Mouse (Mus musculus) stomach, postnatal 0 days (tissue): ENCODE measurements around the gene Ngly1.

ENCODE experiments used
- CTCF ChIP-seq: IDR thresholded peaks from 2 replicates; pipeline ENCODE4 v1.5.1; 2016; ENCODE audit warnings: antibody characterized with exemption, low read depth, mild to moderate bottlenecking, moderate library complexity
- EP300 ChIP-seq: optimal IDR thresholded peaks from 2 replicates; pipeline ENCODE3; 2016; ENCODE audit warnings: antibody characterized with exemption

DNA sequence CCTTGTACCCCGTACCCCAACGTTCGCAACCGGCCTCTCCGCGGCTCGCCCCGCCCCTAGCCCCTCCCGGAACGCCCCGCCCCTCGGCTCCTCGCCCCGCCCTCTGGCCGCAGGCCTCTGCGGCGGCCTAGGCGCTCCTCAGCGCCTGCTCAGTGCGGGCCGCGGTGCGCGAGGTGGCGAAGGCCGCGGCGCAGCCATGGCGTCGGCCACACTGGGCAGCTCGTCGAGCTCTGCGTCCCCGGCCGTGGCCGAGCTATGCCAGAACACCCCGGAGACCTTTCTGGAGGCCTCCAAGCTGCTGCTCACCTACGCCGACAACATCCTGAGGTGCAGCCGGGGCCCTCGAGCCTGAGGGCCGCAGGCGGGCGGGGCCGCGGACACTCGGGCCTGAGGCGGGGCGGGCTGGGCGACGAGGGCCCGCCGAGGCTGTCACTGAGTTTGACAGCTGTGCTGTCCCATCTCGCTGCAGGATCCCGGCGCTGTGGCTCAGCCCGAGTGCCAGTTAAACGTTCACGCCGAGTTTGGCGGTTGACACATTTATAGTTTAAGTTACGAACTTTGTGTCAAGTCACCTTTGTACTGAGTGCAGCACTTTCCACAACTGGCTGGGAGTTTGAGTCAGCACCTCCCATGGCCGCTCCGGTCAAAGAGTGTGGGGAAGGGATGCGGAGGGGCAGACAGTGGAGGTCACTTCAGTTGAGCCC, at the start of gene Ngly1, which contains the start of gene Oxsm:
- TF ChIP-seq CTCF (no peak), EP300 (no peak)
